Mouse (Mus musculus): ENCODE results near the gene Eef2k. TPM values are rescaled to one million over a fixed set of nuclear protein-coding genes. Genes with fewer than 3 reads are reported as not detected.

The Eef2k gene
- total RNA-seq (2021): 10 to 100 TPM; 30.0 to 34.2 TPM
- long read RNA-seq, experiment 1, full-length matches to known transcripts: 12 of 19 reads
- long read RNA-seq, experiment 1, partial matches to known transcripts: 5 of 19 reads
- long read RNA-seq, experiment 1, other reads (novel, unspliced or antisense): 2 of 19 reads
- long read RNA-seq, experiment 2, full-length matches to known transcripts: 12 of 18 reads
- long read RNA-seq, experiment 2, partial matches to known transcripts: 3 of 18 reads
- long read RNA-seq, experiment 2, other reads (novel, unspliced or antisense): 3 of 18 reads

DNA sequence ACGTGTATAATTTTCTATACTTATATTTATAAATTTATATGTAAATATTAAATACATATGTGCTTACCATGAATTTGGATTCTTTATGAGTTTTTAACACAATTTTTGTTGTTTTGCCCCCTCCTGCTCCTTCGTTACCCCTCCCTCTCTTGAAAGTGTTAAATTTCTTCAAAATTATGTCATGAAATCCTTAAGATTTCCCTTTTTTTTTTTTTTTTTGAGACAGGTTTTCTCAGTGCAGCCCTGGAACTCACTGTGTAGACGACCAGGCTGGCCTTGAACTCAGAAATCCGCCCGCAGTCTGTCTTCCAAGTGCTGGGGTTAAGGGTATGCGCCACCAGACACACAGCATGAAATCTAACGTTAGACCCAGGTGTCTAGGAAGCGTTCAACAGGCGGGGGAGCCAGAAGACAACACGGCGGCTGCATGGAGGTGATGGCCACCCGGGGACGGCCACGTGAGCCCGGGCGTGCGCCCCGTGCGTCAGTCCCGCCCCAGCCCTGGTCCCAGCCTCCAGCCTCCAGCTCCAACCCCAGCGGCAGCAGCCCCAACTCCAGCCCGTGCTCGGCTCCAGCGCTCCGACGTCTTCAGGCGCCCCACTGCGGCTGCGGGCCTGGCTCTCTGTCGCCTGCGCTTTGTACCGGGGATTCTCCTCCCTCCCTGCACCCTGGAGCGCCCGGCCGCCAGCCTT is at the start of gene Eef2k:
Eef2k (plus strand) TSS at position 487 of the 692 bp plus-strand sequence.
- DNase-seq: peak; percentile 88 to 89
- intact Hi-C loops (cut with DNase I): loop anchor here (2.0 to 5.0 kb wide), 3 partner anchors 40 to 190 kb away; partner anchors contain the start of genes Mettl9 and Polr3e

DNA sequence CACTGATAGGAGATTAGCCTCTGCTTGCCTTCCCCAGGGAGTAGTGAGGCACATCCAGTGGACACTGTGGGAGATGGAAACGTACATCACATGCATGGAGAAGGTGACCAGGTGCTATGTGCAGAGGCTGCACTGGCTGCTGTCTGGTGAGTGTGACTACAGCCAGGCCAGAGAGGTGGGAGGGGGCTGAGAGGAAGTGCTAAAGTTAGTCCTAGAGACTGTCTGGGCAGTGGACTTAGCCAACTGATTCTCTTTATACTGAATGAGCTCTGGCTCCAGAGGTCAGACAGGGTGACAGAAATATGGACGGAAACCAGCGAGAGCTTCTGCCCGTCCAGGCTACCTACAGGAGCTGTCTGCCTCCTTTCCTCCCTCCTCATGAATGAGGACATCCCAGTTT is 47.1 kb upstream of the Eef2k start:
- intact Hi-C loops (cut with DNase I): no loop called here
- DNase-seq: peak in 1 of 2 experiments; percentile 11

DNA sequence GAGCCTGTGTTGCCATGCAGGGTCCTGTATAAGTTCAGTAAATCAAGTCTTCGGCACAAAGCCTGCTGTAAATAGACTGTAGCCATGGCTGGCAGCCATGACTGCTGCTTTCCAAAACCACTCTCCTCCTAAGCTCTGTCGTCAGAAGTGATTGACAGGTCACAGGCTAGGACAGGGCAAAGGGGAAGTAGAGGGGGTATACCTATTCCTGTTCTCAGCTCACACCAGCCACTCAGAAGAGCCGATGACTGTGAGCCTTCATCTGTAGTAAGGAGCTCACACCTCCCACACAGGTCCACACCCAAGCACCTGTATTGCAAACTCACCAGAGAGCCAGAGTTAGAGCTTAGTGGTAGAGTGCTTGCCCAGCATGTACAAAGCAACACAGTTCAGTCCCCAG is 46.3 kb upstream of the Eef2k start:
- DNase-seq: peak in 1 of 2 experiments; percentile 16
- intact Hi-C loops (cut with DNase I): no loop called here

DNA sequence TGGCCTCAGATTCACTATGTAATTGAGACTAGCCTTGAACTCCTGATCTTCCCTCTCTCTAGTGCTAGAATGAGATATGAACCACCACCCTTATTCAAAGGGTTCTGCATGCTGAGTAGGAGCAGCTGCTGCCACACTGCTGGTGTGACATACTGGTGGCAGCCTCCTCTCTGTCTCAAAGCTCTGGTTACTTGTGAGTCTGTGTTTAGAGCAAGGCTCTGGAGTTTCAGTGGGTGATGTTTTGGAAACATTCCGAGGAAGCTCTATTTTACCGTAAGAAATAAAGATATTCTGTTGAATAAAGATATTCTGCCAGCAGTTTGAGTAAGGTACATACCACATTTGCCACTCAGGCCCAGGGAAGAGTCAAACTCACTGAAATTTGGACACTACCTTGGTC is 39.4 kb upstream of the Eef2k start:
- intact Hi-C loops (cut with DNase I): no loop called here
- no peak for DNase-seq

DNA sequence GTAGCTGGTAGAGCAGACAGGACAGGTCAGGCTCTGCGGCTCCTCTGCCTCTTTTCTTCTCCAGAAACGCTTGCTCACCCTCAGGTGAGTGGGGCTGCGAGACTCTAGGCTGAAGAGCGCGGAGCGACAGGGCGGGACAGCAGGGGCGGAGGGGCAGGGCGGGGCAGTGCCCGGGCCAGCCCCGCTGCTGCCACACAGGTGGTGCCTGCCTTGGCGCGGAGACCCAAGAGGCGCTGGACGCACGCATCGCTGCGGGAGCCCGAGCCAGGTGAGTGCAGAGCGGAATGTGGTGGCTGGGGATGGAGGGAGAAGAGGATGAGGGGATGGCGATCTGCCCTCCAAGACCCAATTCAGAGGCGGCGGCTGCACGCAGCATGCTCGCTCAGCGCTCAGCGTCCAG is 32.9 kb upstream of the Eef2k start:
- DNase-seq: no peak
- intact Hi-C loops (cut with DNase I): no loop called here

DNA sequence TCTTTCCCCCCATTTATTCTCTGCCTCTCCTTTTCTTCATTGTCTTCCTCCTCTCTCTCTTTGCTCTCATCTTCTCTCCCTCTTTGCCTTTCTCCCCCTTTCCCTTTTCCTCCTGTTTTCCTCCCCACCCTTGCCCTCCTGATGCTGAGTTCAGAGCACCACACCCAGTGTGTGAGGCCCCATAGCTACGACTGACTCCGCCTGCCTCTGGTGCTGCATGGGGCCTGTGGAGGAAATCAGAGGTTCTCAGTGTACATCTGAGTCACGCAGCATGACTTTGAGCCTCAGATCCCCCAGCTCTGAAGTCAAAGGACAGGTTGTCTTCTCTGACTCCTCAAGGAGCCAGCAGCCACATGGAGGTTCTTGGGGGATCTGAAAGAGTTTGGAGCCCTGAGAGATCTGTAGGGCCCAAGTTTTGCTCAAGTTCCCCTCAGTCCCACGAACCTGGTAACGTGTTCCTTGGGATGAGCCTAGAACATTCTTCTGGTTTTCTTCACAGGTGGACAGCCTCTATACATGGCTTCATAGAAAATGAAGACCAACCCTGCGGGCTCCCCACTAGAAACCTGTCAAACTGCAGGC is 30.7 kb upstream of the Eef2k start, which contains the start of gene Gm5737:
Gm5737 (plus strand) TSS at position 532 of the 582 bp plus-strand sequence.
- DNase-seq: no peak
- intact Hi-C loops (cut with DNase I): no loop called here

DNA sequence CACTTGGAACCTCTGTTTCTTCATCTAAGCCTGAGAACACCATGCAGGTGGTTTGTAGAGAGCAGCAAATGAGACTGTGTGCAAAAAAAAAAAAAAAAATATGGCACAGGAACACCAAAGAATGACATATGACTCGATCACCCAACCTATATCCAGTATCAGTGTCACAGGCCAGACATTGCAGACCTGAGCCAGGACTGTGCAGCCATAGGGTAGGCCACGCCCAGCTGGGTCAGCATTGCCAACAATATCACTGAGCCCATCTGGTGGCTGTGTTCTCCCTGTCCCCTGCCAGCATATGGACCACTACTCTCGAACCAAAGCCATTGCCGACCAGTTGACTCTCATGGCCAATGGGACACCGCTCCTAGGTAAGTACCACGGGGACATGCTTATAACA is 25.1 kb upstream of the Eef2k start:
- intact Hi-C loops (cut with DNase I): no loop called here
- no peak for DNase-seq

DNA sequence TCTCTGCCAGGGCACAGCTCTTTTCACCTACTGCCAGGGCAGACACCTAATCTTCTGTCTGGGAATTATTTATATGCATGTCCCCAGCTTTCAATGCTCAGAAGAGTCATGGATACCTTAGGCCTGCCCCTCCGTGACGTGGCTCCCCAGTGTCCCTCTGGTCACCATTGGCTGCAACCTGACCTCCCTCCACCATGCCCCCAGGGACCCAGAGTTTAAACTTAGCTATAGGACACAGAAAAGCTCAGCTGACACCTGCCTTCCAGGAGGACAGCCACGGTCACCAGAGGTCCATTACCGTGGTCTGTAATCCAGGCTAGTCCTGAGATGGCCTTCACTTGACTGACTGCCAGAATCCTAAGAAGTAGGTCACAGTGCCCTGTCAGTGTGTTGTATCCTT is 23.2 kb upstream of the Eef2k start:
- no peak for DNase-seq
- intact Hi-C loops (cut with DNase I): no loop called here

DNA sequence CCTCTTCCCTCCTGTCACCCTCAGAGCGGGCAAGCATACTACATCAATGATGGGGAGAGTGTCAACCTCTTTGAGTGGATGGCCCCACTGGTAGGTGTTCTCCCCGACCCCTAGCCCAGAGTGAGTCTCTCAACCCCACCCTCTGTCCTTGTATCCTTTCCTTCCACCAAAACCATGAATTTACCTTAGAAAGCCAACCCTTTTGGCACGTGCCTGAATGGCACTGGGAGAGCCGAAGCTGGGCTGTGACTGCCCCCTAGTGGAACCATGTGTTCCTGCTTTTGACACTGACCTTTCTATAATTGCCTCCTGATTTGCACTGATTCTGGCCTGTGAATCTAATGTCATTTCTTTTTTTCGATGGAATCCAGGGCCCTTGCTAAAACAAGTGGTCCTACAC is 19.4 kb upstream of the Eef2k start:
- peak; percentile 74 to 81 for DNase-seq
- intact Hi-C loops (cut with DNase I): loop anchor here (1.0 to 10.0 kb wide), 4 partner anchors 66 to 718 kb away; partner anchors contain the start of genes Pdzd9, Tmem159 and Uqcrc2

DNA sequence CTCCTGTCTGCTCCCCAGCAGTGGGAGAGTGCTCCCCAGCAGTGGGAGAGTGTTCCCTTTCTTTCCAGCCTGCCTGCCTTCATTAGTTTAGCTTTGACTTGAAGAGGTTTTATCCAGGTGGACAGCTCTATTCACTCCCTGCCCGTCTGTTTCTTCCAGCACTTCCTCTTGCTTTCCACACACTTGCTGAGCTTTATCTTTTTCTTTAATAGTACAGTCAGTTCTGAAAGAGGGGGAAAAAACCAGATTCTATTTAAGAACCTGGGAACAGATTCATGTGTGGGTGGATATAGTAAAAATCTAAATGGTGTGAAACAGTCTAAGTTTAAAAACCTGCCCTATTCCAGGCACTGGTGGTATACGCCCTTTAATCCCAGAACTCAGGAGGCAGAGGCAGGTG is 17.5 kb upstream of the Eef2k start:
- DNase-seq: no peak
- intact Hi-C loops (cut with DNase I): loop anchor here (10.0 kb wide), 2 partner anchors 190 to 720 kb away; partner anchors contain the start of genes Tmem159 and Uqcrc2

DNA sequence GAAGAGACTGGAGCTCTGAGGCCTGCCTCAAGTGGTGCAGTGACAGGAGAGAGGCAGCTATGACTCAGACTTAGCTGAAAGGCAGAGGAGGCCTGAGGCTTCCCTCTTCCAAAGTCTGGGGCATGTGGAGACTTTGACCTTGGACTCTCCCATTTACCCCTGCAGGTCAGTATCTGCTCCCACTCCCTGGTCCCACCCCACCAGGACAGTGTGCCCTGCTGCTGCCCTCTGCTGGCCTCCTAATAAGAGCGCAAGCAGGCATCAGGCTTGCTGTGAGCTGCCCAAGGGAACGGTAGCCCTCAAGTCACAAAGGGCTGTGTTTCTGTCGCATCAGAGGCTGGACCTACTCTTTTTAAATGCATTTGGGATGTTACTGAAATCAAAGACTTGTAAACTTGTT is 16.2 kb upstream of the Eef2k start:
- DNase-seq: peak; percentile 54 to 64
- intact Hi-C loops (cut with DNase I): loop anchor here (10.0 kb wide), 2 partner anchors 192 to 722 kb away; partner anchors contain the start of genes Tmem159 and Uqcrc2

DNA sequence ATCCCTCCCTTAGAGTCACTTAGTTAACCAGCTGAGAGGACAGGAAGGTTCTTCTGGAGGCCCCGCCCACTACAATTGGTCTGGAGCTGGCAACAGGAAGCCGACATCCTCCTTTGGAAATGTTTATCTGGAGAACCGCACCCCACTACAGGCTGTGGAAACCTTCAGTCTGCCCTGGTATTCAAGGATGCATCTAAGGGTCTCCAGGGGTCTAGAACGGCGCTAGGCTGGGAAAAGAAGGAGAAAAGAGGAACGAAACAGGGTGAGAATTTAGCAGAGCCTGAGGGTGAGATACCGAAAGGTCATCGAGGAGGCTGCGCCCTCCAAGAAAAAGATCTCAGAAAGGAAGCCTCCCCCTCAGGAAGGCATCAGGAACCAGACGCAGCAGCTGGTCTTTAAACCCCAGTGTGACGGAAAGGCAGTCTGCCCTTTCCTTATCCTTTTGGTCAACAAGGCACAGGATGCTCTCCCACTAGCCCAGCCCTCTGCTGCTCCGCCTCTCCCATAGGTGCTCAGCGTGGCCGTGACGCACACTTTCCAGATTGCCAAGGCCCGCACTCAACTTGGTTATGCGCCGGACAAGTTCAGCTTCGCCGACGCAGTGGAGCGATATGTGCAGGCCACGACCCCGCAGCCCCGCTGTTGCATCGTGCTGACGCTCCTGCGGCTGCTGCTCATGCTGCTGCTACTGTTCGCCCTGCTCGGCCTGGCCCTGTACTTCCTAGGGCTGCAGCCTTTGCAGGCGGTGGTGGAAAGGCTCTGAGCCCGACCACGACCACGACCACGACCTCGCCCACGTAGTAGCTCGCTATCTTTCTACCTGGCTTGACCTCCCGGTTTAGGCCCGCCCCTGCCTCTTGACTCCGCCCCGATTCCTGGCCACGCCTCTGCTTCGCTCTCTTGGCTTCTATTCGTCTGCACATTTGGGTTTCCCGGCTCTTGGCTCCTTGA is 11.9 kb upstream of the Eef2k start:
- intact Hi-C loops (cut with DNase I): no loop called here

DNA sequence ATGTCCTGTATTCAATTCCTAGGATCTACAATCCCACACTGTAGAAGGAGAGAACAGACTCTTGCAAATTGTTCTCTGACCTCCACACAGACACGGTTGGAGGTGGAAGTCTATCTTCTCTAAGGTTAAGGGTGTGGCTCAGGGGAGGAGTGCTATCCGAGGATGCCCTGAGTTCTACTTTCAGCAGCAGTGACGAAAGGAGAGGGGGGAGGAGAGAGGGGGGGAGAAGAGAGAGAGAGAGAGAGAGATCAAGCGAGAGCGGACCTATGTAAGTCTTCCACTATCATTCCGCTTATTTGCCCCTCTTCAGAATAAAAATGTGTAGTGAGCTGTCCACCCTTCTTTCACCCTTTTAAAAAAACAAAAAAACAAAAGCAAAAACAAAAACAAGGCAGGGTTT is 8.2 kb upstream of the Eef2k start:
- DNase-seq: no peak
- intact Hi-C loops (cut with DNase I): no loop called here

More for the DNA sequence above, 11.9 kb upstream of the Eef2k start:
- peak; percentile 65 to 75 for DNase-seq

DNA sequence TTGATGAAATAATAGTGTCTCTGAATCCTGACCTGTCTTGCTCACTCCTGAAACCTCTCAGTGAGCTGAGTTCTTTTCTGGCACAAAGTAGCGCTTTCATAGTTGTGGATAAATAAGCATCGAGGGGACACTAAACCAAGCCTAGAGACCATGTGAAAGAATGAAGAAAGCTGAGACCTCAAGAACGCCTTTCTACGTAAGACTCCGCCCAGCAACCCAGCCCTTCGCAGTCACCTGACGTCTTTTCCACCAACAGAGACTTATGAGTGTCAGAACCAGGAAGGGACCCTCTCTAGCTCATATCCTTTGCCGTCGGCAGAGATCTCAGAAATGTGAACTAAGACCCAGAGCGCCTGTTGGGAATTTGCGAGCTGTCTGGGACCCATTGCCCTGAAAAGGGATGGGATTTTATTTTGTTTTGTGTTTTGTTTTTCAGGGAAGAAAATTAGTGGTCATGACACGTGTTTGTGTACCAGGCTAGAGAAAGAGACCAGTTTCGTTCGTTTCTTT is 7.7 kb upstream of the Eef2k start:
- intact Hi-C loops (cut with DNase I): loop anchor here (1.0 to 5.0 kb wide), 4 partner anchors 78 to 282 kb away; partner anchors contain the start of gene Polr3e
- peak; percentile 57 to 64 for DNase-seq

DNA sequence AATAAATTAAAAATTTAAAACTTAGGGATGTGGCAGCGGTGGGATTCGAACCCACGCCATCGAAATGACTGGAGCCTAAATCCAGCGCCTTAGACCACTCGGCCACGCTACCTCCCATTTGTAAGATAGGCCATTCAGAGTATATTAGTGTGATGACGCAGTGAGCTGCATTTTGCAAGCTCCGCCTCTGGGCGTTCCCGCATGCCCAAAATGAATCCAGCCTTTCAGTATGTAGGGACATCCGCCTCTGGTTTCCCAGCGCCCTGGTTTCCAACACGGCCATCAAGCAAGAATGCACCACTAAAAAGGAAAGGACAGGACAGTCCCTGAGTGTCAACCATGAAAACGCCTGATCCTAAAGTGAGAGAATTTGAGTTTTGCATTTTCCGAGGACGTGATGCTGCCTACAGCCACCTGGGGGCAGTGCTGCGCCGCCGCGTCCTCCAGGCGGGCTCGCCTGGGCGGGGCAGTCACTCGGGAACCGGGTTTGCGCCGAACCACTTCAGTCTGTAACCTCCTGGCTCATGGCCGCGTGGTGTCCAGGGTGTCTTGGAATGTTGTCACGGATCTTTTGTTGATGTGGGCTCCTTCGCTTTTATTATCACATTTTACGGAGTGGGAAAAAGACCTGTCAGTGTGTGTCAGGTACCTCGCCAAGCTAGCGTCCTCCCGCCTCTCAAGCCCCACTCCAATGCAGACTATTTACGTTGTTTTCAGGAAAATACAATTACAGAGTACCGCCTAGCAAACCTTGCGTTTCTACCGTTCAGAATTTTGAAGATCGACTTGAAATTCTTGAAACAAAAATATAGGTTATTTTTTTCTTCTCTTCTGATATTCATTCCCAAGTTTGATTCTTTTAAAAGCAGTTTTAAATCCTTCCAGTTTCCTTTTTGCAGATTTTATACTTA is 6.9 kb upstream of the Eef2k start:
- intact Hi-C loops (cut with DNase I): loop anchor here (1.0 to 5.0 kb wide), 4 partner anchors 78 to 282 kb away; partner anchors contain the start of gene Polr3e

DNA sequence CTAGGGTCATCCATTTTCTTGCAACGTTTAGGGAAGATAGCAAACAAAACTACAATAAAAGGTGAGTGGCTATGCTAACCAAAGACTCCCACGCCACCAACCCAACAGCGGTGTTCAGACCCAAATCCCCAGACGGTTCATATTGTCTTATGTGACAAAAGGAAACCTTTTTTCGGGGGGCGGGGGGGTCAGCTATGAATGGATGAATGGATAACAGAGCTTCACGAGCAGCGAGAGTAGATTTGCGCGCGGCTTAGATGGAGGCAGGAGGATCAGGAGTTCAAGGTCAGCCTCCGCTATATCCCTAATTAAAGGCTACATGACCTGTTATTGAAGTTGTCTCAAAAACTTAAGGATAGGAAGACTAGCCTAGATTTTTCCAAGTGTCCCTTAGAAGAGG is 6.3 kb upstream of the Eef2k start:
- intact Hi-C loops (cut with DNase I): loop anchor here (5.0 kb wide), 2 partner anchors 231 to 281 kb away; no protein-coding TSS in a partner anchor
- DNase-seq: no peak

More for the DNA sequence above, 6.9 kb upstream of the Eef2k start:
- DNase-seq: peak; percentile 95 to 97

DNA sequence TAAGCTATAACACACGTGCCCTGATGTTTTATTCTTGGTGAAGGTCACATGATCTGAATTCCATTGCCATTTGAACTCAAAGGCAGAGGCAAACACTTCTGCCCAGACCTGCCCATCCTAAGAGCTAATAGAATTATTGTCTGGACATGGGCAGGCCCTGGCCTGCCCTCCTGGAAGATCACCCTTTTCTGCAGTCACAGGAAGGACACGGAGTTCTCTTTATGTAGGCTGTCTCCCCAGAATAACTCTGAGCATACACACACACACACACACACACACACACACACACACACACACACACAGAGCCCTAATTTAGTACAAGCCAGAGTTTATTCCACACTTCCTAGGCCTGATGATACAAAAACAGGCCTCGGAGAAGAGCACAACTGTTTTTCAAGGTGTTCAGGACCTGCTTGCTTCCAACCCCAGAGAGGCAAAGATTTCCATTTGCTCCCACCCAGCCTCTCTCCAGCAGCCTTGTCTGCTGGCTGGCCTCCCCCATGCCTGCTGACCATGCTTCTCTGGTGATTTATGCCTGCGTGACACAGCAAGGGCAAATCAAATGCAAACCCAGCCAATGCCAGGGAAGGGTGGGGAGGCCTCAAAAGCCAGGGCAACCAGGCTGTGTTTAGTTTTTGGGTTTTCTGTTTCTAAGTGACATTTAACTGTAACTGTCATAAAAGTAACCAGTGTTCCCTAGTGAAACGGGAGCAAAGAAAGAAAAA is 4.0 kb upstream of the Eef2k start:
- no peak for DNase-seq

DNA sequence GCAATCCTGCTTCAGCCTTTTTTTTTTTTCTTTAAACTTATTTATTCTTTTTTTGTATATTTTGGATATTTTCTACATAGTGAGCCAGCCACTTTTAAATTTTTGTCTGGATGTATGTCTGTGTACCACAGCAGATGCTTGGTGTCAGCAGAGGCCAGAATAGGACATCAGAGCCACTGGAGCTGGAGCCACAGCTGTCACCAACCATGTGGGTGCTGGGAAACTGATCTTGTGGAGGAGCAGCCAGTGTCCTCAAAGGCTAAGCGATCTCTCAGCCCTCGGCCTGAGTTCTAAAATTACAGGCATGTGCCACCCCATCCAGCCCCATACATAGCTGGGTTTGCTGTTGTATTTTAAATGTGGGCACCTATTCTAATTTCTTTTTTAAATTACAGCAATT is 2.8 kb upstream of the Eef2k start:
- intact Hi-C loops (cut with DNase I): loop anchor here (5.0 kb wide), 4 partner anchors 43 to 278 kb away; partner anchors contain the start of gene Mettl9
- DNase-seq: no peak

More for the DNA sequence above, 4.0 kb upstream of the Eef2k start:
- intact Hi-C loops (cut with DNase I): loop anchor here (5.0 kb wide), 2 partner anchors 229 to 279 kb away; no protein-coding TSS in a partner anchor

Data from heart, postnatal 14 days (tissue).